Mouse (Mus musculus) T-helper 2 cell (primary cell): ENCODE data around the gene Fam120b.

ENCODE experiments used
- in situ Hi-C: fragments of 300-600 bp; cut with MboI, MseI; formaldehyde crosslinking; loops from one replicate; pipeline ENCODE4 v1.15.1; 2025; ENCODE audit warnings: high pct_unique_total_duplicates

Gene Fam120b

DNA sequence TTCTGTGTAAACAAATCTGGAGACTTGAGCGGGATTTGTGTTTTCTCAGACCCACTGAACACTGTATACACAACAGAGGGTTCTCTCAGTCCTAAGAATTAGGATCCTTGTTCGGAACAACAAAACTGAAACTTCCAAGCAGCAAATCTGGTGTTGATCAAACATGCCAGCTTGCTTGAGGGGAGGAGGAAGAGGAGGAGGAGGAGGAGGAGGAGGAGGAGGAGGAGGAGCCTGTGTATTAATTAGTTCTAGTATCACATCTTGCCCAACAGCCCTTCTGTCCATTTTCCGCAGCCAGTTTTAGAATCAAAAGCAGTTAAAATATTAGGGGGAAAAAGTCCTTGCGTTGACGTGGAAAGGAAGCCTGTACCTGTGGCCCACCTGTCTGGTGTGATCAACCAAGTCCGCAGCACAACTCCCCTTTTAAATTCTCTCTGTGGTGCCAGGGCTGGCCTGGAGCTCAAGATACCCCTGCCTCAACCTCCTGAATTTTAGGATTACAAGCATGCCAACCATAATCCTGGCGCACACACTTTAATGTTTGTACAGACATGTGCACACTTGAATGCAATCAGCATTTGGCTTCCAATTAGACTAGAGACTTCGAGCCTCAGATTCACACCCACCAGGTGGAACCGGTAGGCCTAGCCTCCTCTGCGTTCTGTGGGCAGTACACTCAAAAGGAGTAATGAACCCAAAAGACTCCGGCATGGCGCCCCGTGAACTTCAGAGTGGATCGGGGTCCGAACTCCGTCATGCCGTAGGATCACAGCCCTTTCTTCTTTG lies 16.1 kb upstream of the Fam120b start:
- in situ Hi-C loops = loop anchor here (25.0 kb wide), 1 partner anchor 368 kb away; the partner anchor contains the start of gene Gm3435

DNA sequence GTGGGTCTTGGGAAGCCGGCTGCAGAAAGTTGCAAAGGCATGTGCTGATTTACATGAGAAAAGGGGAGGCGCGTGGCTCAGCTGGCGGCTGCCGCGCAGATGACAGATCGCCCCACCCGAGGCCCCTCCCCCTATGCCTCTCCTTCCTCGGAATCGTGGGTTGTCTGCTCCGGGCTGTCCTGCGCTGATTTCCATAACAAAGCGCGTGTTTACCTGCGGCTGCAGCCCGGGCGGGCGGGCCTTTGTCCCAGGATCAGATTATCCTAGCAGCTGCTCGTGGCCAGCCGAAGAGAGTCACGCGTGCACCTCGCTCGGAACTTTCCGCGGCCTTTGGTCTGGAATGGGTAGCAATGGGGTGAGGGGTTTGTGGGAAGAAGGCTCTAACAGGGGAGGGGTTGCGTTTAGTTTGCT lies 15.4 kb upstream of the Fam120b start:
- in situ Hi-C loops = loop anchor here (25.0 kb wide), 1 partner anchor 368 kb away; the partner anchor contains the start of gene Gm3435

GRCm38 (mm10) chr17:15381092-15381860 lies 14.7 kb upstream of the Fam120b start:
- in situ Hi-C loops = loop anchor here (25.0 kb wide), 1 partner anchor 369 kb away; the partner anchor contains the start of gene Gm3435

GRCm38 (mm10) chr17:15381869-15382660 lies 13.9 kb upstream of the Fam120b start:
- in situ Hi-C loops = loop anchor here (25.0 kb wide), 1 partner anchor 370 kb away; the partner anchor contains the start of gene Gm3435

DNA sequence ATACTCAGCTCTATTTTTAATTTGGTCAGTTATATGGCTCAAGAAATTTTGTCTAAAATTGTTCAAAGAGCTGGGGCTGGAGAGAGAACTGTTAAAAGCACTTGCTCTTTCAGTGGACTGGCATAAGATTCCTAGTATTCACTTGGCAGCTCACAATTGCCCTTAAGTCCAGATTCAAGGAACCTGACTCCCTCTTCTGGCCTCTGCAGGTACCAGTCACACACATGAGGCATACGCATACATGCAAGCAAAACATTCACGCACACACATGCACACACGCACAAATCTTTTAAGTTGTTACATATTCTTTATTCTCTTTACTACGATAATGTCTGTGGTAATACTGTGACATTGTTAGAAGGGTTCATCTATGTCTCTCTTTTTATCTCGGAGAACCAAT lies 12.6 kb upstream of the Fam120b start:
- in situ Hi-C loops = loop anchor here (25.0 kb wide), 1 partner anchor 371 kb away; the partner anchor contains the start of gene Gm3435

GRCm38 (mm10) chr17:15388892-15389291 lies 7.1 kb upstream of the Fam120b start:
- in situ Hi-C loops = loop anchor here (25.0 kb wide), 1 partner anchor 377 kb away; the partner anchor contains the start of gene Gm3435

DNA sequence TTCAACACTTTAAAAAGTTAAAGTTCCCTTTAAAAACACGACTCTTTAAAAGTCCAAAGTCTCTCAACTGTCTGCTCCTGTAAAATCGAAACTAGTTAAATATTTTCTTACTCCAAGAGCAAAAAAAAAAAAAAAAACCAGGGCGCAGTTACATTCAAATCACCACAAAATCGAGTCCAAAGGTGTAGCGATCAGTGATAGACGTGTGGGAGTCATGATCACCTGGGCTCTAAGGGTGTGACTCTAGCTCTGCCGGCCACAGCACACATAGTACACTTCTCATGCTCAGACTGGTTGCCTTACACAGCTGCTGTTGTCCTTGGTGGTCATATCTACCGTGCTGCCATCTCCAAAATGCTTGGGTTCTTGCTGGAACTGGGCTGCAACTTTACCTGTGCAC lies 6.6 kb upstream of the Fam120b start:
- in situ Hi-C loops = loop anchor here (25.0 kb wide), 1 partner anchor 377 kb away; the partner anchor contains the start of gene Gm3435

DNA sequence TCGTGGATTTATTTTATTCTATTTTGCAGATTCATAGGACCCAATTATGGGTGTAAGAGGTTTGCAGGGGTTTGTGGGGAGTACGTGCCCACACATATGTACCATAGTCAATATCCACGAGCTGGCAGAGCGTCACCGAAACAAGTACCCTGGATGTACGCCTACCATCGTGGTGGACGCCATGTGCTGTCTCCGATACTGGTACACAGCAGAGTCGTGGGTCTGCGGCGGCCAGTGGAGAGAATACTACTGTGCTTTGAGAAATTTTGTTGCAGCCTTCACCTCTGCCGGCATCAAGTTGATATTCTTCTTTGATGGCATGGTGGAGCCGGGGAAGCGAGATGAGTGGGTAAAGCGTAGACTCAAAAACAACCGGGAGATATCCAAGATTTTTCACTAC lies 5.7 kb downstream of the Fam120b start:
- in situ Hi-C loops = no loop called here

DNA sequence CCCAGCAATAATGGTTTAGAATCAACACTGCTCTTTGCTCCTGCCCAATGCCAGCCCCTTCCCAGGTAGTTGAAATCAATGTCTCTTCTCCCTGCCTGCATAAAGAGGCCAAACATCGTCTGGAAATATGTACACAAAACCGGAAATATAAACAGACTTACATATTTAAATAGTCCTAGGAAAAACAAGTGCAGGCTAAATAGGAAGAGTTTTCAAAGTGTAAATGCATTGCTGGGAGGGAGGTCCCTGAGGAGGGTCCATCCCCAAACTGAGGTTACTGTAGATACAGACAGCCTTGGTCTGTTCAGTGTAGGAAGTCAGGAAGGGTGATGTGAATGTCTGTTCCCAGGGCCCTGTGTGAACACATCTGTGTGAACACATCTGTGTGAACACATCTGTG lies 10.6 kb downstream of the Fam120b start:
- in situ Hi-C loops = no loop called here

DNA sequence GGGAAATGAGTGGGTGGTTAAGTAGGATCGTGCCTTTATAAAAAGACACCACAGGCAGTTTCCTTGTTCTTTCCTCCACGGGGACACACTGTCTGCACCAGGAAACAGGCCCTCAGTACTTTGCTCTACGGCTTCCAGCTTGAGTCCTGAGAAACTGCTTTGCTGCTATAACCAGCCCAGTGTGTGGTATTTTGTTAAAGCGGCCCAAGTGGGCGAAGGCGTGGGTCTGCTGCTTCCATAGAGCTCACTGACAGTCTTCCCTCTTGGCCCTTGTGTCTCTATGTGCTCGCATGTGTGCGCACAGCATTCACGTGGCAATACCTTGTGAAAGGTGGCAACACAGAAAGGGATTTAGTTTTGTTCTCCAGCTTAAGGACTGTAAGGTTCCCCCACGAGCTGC lies 13.3 kb downstream of the Fam120b start:
- in situ Hi-C loops = no loop called here

DNA sequence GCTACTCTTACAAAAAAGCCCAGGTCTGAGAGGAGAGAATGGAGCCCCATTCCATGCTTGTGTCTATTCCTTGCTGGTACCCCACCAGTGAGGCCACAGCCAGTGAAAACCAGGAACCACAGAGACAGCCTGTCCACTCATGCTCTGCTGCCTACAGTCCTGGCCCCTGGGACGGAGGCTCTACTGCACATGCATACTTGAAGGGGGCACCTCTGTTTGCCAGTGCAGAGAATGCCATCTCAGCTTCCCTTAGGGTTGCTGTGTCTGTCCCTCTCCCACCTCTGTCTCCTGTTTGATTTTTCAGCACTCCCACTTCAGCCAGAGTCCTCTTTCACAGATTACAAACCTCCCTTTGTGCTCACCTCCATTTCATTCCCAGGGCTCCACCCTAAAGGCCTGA lies 14.9 kb downstream of the Fam120b start:
- in situ Hi-C loops = no loop called here

DNA sequence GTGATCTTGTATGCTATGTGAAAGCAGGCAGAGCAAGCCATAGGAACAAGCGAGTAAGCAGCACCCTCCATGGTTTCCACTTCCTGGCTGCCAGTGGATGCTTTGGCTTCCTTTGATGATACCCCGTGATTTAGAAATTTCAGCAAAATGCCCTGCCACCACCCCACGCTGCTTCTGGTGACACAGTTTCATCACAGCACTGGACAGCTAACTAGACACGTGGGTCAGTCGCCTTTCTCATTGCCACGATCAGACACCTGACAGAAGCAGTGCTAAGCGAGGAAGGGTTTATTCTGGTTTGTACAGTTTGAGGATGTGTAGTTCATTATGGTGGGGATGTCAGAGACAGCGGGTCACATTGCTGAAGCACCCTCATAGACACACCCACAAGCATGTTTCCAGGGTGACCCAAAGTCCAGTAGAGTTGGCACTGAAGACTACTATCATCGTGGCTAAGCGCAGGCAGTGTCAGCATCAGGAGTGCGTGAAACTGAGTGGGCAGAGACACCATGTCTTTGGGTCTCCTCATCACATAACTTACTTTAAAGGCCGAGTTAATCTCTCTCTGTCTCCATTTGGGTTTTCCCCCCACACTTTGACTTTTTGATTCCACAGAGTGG lies 20.7 kb downstream of the Fam120b start:
- in situ Hi-C loops = no loop called here

- in situ Hi-C loops = no loop called here
Observed at GRCm38 (mm10) chr17:15419534-15419933, 23.5 kb downstream of the Fam120b start.

DNA sequence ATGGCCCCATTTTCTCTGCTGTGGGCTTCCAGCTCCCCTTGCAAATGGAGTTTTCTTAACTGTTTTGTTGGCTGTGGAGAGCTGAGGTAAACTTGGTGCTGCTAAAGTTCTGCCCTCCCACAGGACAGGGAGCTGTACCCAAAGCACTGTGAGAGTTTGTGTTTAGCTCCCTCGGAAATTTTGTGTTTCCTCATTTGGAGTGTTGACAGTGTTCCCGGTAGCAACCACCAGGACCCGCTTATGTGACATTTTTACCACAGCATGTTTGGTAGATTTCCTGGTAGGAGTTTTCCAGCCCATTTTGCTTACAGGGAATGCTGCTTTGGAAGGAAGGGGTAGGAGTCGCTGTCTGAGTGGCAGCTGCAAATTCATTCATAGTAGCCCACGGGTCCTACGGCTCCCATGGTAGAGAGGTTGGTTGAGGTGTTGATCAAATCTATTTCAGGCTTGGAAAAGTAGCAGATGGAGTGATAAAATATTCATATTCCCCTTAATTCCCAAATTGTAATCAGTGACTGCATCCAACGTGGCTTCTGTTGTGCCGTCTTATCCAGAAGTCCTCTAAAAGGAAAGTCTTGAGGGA lies 24.1 kb downstream of the Fam120b start:
- in situ Hi-C loops = no loop called here

DNA sequence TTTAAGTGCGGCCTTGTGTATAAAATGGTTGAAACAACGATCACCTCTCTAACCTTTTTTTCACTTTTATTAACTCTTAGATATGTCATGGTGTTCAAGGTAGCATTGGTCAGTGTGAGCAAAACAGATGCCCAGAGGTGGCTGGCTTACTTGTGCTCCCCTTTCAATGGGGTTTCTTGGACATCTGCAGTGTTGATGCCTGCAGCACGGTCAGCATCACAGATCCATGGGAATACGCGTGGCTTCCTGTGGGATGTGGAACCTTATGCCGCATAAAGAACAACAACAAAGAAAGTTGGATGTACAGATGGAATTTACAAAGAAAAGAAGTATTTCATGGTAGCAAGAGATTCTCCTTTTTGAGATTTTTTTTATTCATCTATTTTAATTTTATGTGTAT lies 25.4 kb downstream of the Fam120b start:
- in situ Hi-C loops = no loop called here

DNA sequence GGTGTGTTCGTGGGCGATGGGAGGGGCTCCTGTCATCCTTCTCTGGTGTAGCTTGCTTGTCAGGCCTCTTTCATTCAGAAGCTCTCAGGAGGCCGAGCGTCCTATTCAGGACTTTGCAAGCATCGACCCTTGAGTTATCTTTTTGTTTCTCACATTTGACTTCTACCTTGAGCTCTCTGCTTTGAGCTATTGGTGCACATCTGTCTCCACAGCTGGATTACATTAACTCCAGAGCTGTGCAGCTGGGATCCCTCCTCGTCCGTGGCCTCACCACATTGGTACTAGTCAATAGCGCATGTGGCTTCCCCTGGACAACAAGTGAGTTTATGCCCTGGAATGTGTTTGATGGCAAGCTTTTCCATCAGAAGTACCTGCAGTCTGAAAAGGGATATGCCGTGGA lies 26.7 kb downstream of the Fam120b start:
- in situ Hi-C loops = no loop called here

DNA sequence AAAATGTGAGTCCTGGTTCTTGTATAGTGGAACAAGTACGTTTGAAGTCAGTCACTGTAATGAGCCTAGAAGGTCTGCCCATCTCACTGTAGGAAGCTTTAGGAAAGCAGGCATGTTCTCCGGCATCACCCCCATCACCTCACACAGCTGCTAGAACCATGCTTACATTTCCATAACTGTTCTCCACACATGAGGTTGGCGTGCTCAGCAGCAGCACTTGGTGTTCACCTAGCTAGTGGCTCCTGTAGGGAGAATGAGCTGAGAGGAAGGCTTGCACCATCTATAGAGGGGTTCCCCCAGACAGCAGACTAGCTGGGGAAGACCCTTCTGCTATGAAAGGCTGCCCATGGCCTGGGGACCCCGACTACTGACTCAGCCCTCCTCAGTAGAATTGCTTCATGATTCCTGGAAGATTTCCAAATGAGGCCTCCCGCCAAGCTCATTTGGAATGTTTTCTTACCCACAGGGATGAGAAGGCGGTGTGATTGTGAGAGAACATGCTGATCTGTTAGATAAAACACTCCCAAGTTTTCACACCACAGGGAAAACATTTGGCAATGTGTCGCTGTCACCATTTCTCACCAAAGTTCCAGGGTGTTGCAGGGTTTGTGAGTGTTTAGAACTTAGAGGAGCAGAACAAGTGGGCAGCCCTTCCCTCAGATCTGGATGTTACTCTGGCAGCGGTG lies 27.2 kb downstream of the Fam120b start:
- in situ Hi-C loops = no loop called here

- in situ Hi-C loops = no loop called here
Observed at GRCm38 (mm10) chr17:15425931-15426330, 29.9 kb downstream of the Fam120b start.

DNA sequence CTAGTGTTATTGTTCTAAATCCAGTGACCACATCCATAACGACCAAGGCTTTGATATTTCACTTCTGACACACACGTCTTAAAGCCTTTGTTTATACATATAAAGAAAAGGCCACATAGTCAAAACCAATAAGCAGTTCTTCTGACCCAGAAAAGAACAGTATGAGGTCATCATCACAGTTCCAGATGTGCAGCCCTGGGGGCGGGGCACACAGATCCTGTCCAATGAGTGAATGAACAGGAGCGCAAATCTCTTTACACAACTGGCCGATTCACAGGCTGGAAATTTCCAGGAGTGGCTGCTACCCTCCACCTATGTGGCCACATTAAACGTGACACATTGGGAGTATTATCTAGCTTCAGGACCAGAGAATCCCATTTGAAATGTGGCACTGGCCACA lies 33.4 kb downstream of the Fam120b start:
- in situ Hi-C loops = no loop called here

DNA sequence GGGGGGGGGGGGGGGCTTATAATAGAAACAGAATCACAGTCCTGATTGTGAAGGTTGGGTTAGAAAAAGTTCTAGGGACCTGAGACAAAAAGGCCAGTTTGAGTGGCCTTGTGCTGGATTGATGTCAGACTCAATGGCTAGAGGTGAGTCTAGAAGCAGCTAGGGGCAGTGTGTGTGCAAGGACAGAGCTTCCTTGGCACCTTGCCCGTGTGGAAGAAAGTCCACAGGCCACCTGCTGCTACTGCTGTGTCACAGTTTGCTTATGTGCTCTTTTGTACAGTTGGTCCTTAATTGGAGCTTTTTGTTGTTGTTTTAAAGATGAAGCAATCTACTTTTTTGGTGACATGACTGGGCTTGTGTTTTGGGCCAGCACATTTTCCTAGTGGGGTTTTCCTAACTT lies 33.9 kb downstream of the Fam120b start:
- in situ Hi-C loops = no loop called here
